Mouse (Mus musculus) E14TG2a.4 (cell line): ENCODE data around the gene Pde4dip.

Experiments used
- H3K27me3 ChIP-seq: 2 replicates; pipeline ENCODE4 v1.6.1; 2014; ENCODE audit warnings: low read length, control low read depth; ENCODE audit not compliant: insufficient read depth
- H3K36me3 ChIP-seq: 2 replicates; pipeline ENCODE4 v1.6.1; 2014; ENCODE audit warnings: low read length, control low read depth; ENCODE audit not compliant: insufficient read depth
- H3K4me1 ChIP-seq: replicated peaks from 2 replicates; pipeline ENCODE4 v1.6.1; 2014; ENCODE audit warnings: low read depth, low read length, control low read depth
- H3K4me3 ChIP-seq: replicated peaks from 2 replicates; pipeline ENCODE4 v1.5.1; 2014; ENCODE audit warnings: mild to moderate bottlenecking, low read length
- H3K9me3 ChIP-seq: 2 replicates; pipeline ENCODE4 v1.6.1; 2014; ENCODE audit warnings: low read length, control low read depth
- CTCF ChIP-seq: conservative IDR thresholded peaks from 2 replicates; pipeline ENCODE4 v1.5.1; 2014; ENCODE audit warnings: low read length
- NANOG ChIP-seq: IDR thresholded peaks from 2 replicates; pipeline ENCODE4 v1.6.1; 2014; ENCODE audit warnings: borderline replicate concordance, low read length, mixed read lengths
- POU5F1 ChIP-seq: IDR thresholded peaks from 2 replicates; pipeline ENCODE4 v1.6.1; 2014; ENCODE audit warnings: low read length, borderline replicate concordance

Pde4dip gene

DNA sequence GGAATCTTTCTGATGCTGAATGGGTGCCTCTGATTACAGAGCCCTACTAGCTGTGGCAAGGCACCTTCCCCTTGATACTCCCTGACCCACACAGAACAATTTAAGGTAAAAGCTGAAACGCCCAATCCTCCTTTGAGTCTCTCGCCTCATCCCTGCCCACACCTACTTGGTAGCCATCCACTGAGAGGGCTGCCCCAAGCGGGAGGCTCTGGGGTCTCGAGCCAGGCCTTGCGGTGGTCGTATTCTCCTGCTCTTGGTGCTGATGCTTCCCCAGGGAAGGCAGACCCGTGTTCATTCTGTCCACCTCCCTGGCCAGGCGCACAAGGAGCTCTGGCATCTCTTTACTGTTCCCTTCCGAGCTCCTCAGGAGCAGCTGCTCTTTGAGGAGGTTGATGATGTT is 169.4 kb downstream of the Pde4dip start:
- no peak overlapping the region for H3K4me3 ChIP-seq
- no peak for TF ChIP-seq CTCF
- no peak for TF ChIP-seq POU5F1
- no peak for TF ChIP-seq NANOG
- peaks cover 27% of the 10 kb centered on the region for H3K9me3 ChIP-seq
- no peaks in the 10 kb centered on the region for H3K36me3 ChIP-seq
- H3K4me1 ChIP-seq, result no peaks in the 10 kb centered on the region
- peaks cover 19% of the 10 kb centered on the region for H3K27me3 ChIP-seq

DNA sequence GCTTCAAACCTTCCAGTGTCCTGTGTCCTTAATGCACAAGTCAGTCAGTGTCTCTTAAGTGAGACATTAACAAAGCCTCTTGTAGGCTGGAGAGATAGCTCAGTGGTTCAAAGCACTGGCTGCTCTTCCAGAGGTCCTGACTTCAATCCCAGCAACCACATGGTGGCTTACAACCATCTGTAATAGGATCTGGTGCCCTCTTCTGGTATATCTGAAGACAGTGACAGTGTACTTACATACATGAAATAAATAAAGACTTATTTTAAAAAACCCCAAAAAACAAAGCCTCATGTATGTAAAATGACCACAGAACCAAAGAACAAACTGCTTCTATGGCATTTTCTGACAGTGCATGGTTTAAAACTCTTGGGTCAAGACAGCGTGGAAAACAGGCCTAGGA is 172.6 kb downstream of the Pde4dip start:
- Histone ChIP-seq H3K36me3 (no peaks in the 10 kb centered on the region), H3K9me3 (0 out of 2 replicates have a peak, but pooled peaks cover 3% of the 10 kb centered on the region), H3K4me3 (no peak overlapping the region), H3K27me3 (peaks cover 20% of the 10 kb centered on the region), H3K4me1 (no peaks in the 10 kb centered on the region)
- TF ChIP-seq CTCF (no peak), NANOG (no peak), POU5F1 (no peak)

DNA sequence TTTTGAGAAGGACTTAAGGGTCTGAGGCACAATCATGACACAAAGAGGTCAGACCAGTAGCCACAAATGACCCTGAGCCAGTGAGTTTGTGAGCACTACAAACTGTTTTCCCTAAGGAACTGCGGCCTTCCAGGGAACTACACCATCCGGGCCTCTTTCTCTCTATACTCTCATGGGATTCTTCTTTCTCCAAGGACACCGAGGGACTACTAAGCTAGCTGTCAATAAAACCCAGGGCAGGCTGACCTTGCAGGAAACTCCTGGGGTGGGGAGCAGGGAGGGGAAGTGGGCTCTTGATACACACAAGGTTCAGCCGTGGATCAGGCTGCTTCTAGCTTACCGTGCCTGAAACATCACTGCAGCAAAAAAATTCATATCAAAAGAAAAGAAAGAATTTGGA is 177.6 kb downstream of the Pde4dip start:
- TF ChIP-seq NANOG (no peak), CTCF (no peak), POU5F1 (no peak)
- Histone ChIP-seq H3K27me3 (peaks cover 14% of the 10 kb centered on the region), H3K4me3 (no peak overlapping the region), H3K4me1 (peaks cover 4% of the 10 kb centered on the region), H3K9me3 (0 out of 2 replicates have a peak, but pooled peaks cover 3% of the 10 kb centered on the region), H3K36me3 (no peaks in the 10 kb centered on the region)

DNA sequence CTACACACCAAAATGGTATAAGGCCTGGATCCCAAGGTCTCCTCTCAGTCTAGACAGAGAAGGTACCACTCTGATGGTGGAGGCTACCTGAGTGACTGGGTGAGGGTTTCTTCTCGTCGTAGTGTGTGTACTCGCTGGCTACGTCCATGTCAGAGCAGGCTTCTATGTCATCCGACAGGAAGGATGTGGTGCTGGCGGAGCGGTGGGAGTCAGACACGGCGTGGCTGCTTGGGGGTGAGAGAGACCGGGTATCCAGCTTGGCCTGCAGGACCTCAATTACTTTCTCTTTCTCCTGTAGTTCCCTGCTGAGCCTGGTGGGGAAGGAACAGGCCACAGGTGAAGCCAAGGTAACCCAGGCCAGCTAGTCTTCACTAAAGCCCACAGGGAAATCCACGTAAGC is 178.4 kb downstream of the Pde4dip start:
- Histone ChIP-seq H3K4me3 (no peak overlapping the region), H3K4me1 (peaks cover 4% of the 10 kb centered on the region), H3K9me3 (0 out of 2 replicates have a peak, but pooled peaks cover 3% of the 10 kb centered on the region), H3K36me3 (no peaks in the 10 kb centered on the region), H3K27me3 (peaks cover 10% of the 10 kb centered on the region)
- no peak for TF ChIP-seq NANOG
- no peak for TF ChIP-seq CTCF
- TF ChIP-seq POU5F1, result no peak

DNA sequence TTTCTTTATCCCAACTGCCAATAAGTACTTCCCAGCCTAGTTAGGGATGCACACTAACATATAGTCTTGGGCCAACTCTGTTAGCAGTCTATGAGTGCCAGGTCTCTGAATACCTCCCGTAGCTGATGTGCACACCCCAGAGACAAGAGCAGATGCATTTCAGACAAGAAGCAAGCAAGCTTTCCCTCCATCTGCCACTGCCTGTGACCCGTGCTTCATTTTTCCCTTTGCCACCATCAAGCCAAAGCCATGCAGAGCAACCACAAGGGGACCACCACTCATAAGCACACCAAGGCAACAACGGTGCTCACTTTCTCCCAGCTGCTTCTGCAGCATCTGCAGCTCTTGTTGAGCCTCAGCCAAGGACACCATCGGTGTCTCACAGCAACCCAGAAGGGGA is 181.9 kb downstream of the Pde4dip start:
- H3K27me3 ChIP-seq, result peaks cover 16% of the 10 kb centered on the region
- no peaks in the 10 kb centered on the region for H3K9me3 ChIP-seq
- H3K36me3 ChIP-seq, result no peaks in the 10 kb centered on the region
- TF ChIP-seq POU5F1 (no peak), NANOG (no peak), CTCF (no peak)
- H3K4me1 ChIP-seq, result peaks cover 4% of the 10 kb centered on the region
- H3K4me3 ChIP-seq, result no peak overlapping the region

DNA sequence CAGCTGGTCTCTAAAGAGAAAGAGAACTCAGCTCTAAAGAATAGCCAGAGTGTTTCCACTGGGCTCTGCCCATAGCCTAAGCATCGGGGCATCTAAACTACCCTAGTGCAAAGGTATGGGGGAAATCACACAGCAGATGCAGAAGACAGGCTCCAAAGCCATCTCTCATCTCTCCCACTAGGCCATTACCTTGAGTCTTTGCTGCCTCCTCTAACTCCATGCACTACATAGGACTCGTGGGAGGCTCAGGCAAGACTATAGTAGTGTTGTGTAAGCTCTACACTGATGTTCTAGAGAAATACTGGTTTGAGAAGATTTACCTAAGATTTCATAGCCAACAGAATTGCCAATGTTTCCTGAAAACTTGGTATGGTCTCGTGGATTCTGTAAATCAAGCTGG is 183.0 kb downstream of the Pde4dip start:
- TF ChIP-seq NANOG, result no peak
- no peak for TF ChIP-seq CTCF
- no peak for TF ChIP-seq POU5F1
- Histone ChIP-seq H3K4me3 (no peak overlapping the region), H3K9me3 (no peaks in the 10 kb centered on the region), H3K27me3 (peaks cover 16% of the 10 kb centered on the region), H3K36me3 (no peaks in the 10 kb centered on the region), H3K4me1 (peaks cover 3% of the 10 kb centered on the region)

DNA sequence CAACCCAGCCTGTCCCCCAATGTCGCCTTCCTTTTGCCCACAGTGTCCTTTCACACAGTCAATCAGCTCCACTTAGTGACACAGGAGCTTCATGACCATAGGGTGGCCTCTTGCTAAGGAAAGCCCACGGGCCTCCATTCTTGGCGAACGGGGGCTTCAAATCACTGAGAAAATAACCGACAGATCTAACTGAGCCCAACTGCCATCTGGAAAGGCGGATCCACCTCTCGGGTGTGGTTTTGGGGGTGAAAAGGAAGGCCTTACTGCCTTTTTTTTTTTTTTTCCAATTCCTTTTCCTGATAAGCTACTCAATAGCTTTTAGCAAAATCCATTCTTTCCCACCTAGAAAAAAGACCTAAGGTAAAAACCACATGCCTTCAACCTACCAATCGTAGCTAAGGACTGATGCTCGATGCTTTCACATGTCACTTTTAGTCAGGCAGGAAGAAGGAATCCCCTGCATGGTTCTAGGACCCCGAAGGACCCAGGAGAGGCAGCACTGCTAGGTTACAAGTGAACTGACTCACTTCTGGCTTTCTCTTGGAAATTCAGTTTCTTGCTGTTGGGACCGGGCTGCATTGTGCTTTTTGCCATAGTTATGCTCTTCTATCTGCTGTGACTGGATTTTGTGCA is 185.9 kb downstream of the Pde4dip start:
- Histone ChIP-seq H3K27me3 (peaks cover 19% of the 10 kb centered on the region), H3K4me1 (no peaks in the 10 kb centered on the region), H3K4me3 (no peak overlapping the region), H3K36me3 (no peaks in the 10 kb centered on the region), H3K9me3 (no peaks in the 10 kb centered on the region)
- no peak for TF ChIP-seq NANOG
- no peak for TF ChIP-seq POU5F1
- no peak for TF ChIP-seq CTCF

DNA sequence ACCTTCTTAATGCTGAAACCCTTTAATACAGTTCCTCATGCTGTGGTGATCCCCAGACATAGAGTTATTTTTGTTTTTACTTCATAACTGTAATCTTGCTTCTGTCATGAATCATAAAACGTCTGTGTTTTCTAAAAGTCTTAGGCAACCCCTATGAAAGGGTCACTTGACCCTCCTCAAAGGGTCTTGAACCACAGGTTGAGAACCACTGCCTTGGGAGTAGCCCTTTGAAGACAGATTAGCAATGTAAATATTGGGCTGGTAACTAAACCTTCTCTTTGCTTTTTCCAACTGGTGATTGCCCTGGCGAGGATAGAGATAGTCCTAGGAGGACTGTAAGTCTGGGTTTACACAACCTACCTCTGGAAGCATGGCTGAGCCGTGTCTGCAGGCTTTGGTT is 187.3 kb downstream of the Pde4dip start:
- H3K9me3 ChIP-seq, result no peaks in the 10 kb centered on the region
- TF ChIP-seq NANOG, result no peak
- no peak for TF ChIP-seq CTCF
- TF ChIP-seq POU5F1, result no peak
- H3K4me1 ChIP-seq, result no peaks in the 10 kb centered on the region
- H3K4me3 ChIP-seq, result no peak overlapping the region
- H3K27me3 ChIP-seq, result peaks cover 19% of the 10 kb centered on the region
- no peaks in the 10 kb centered on the region for H3K36me3 ChIP-seq

DNA sequence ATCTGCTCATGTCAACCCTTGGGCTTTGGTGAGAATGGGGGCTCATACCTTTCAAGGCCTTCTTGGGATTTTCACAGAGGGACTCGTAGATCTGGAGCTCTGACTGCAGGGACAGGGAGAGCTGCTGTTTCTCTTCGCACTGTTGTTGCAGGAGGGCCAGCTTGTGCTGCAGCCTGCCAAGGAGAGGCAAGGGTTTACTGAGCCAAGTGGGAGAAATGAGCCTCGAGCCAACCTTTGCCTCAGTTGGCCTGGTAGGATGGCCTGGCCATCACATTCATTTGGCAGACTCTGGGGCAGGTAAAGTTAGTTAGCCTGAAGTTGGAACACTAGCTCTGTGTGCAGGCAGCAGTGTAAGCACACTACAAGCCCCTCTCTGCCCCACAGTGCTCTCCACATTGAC is 189.4 kb downstream of the Pde4dip start:
- Histone ChIP-seq H3K4me3 (no peak overlapping the region), H3K4me1 (no peaks in the 10 kb centered on the region), H3K9me3 (no peaks in the 10 kb centered on the region), H3K27me3 (peaks cover 19% of the 10 kb centered on the region), H3K36me3 (no peaks in the 10 kb centered on the region)
- TF ChIP-seq CTCF (no peak), POU5F1 (no peak), NANOG (no peak)
